Mouse (Mus musculus) R1 (cell line): ENCODE data around the gene Clpp.
A peak's percentile ranks its signal among the peaks of the same experiment; 100 is the strongest.

Experiments
- DNase-seq: peaks from one replicate; pipeline ENCODE4 v3.0.0-alpha.2; 2018; ENCODE audit warnings: low read depth, low spot score

Clpp gene

DNA sequence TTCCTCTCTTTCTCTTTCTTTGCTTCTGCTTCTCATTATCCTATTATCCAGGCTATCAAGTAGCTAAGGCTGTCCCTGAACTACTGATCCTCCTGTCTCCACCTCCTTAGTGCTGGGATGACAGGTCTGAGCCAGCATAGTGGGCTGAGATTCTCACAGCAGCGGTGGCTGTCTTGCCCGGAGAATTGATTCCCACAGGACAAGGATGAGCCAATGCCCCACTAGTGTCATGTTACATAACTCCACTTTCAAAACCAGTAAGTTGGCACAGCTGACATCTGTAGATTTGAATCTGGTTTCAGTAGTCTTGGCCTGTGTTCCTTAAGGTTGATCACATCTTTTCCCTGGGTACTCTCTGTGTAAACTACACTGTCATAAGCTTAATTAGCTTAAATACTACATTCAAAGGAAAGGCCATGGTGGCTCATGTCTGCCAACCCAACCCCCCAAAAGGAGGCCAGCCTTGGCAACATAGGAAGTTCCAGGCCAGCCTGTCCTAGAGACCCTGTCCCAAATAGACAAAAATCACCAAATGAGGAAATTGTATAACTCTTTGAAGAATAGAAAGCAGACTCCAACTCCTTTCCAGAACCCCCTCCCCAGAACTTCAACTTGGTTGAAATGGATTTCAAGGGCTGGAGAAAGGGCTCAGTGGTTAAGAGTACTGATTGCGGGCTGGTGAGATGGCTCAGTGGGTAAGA is 3.9 kb upstream of the Clpp start:
- no peak for DNase-seq

DNA sequence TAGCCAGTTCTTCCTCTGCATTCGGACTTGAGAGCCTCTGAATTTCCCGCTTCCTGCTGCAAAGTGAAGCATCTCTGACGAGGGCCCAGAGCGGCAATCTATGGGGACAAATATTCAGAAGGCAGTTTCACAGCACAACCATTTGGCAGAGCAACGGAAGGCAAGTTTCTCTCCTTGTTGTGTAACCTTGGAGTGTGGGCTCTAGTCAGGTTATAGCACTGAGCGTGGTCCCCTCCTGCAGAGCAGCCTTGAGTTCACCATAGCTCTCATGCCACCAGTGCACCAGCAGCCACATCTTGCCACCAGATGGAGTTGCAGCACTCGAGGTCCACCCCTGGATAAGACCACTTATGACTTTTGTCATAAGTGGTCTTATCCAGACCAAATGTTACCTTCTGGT is 1.7 kb upstream of the Clpp start:
- DNase-seq: no peak

DNA sequence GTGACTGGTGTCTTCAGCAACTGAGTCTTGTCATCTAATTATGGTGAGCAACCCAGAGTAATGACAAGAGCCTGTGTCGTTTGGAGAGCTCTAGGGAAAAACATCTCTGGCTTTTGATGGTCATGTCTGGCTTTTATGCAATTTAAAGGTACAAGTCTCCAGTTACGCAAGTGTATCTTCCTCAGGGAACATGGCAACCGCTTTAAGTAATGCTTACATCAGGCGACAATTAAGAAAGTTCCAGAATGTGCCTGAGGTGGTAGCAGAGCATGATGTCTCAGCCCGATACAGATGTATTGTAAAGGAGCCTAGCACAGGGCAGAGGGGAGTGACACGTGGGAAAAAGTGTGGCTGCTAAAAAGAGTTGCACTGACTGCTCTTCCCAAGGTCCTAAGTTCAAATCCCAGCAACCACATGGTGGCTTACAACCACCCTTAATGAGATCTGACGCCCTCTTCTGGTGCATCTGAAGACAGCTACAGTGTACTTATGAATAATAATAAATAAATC is 1.1 kb upstream of the Clpp start:
- DNase-seq: no peak

DNA sequence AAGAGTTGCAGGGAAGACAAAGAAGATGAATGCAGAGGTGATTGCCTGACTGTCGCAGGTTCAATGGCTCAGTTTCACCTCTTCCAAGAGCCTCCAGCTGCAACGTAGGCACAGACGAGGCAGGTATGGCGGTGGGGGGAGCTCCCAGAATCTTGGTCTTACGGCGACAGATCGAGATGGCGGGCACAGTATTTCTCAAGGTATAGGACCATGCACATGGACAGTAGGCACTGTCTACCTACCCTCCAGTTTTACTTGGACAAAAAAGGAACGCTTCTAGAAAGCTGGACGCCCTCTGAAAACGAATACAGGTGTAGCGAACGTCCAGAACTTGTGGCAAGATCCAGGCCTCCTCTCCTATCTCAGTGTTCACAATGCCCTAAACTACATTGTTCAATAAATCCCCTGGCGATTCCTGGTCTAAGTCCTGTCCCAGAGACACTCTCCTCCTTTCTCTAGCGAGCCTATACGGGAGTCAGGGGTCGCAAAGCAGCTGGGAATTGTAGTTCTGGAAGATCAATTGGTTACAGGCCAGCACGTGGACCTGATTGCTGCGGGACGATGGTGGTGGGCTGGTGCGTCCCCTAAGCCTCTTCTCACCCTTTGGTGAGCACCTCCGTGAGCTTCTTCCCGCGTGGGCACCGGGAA is 514 bp upstream of the Clpp start:
- peak; percentile 96 for DNase-seq

DNA sequence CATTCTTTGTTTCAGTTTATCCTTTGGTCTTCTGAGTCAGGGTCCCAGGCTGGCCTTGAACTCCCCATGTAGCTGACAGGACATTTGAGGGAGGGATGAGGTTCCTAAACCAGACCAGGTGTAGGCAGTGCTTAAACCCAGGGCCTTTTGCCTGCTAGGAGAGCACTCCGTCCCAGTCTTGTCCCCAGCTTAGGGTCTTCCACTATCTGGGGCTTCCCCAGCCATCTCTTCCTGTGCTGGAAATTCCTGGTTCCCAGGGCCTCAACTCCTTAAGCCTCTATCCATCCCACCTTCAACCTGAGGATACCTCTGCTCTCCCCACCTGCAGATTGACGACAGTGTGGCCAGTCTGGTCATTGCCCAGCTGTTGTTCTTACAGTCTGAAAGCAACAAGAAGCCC is 861 bp downstream of the Clpp start:
- no peak for DNase-seq

DNA sequence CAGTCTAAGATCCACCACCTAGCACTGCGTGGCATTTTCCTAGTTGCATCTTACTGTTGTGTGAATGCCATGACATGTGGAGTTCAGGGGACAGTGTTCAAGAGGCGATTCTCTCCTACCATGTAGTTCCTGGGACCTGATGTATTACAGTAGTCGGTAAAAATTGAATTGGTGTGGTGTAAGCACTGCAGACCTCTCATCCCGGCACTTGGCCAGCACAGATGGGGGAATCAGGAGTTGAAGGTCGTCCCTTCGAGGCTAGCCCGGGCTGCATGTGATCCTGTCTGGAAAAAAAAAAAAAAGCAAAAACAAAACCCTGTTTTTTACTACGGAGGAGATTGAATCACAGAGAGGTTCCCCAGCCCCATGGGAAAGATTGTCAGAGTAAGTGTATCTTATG is 4.9 kb downstream of the Clpp start:
- no peak for DNase-seq

DNA sequence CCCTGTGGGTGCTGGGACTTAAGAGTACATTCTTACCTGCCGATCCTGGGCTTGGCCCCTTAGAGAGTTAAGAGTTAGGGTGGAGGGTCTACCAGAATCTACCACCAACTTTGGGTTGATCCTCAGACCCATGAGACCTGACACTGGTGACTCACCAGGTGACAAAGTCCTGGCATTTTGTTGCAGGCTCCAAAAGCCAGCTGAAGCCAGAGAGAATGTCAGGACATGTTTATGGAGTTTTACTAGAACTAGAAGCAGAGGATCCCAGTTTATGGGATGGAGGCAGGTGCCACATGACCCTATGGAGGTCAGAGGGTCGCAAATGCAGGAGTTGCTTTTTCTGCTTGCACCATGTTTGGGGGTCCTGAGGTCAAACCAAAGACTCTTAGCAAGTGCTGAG is 6.4 kb downstream of the Clpp start:
- DNase-seq: no peak

DNA sequence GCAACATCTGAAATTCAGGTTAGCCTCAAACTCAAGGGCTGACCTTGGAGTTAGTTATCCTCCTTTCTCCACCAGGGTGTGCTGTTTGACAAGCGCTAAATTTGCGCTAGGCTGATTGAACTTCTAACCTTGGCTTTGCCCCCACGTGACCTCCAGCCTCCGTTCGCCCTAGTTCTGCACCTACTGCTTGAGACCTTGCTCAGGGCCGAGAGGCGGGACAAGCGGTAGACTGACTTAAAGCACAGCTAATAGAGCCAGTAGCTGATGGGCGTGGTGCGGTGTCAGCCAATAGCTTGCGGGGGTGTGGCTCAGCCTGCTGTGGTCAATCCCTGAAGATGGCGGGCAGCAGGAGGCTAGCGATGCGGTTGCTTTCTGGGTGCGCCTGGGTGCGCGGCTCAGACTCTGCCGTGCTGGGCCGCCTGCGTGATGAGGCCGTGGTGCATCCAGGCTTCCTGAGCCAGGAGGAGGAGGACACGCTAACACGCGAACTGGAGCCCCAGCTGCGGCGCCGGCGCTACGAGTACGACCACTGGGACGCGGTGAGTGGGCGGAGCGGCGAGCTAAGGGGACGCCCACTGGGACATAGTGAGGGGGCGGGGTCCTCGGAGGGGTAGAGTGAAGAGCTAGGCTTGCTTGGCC is 7.0 kb downstream of the Clpp start, which contains the start of gene Alkbh7:
Gene Alkbh7, plus strand, starts transcription at position 311 of the 639 bp plus-strand sequence.
- DNase-seq: peak; percentile 100

DNA sequence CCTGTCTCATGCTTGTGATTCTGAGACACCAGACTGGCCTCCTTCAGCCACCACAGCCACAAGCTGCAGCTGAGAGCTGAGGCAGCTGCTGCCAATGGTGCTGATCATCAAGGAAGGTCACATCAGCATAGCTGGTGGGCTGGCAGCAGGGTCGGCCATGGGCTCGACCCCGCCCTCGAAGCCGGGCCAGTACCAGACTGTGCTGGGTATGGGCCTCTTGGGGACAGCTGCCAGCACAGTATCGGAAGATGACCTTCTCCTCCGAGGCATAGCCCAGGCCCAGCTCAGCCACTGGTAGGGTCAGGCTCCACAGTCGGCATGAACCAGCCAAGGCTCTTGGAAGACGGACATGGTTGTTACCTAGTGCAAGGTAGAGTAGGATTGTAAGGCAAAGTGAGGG is 9.3 kb downstream of the Clpp start:
- no peak for DNase-seq

DNA sequence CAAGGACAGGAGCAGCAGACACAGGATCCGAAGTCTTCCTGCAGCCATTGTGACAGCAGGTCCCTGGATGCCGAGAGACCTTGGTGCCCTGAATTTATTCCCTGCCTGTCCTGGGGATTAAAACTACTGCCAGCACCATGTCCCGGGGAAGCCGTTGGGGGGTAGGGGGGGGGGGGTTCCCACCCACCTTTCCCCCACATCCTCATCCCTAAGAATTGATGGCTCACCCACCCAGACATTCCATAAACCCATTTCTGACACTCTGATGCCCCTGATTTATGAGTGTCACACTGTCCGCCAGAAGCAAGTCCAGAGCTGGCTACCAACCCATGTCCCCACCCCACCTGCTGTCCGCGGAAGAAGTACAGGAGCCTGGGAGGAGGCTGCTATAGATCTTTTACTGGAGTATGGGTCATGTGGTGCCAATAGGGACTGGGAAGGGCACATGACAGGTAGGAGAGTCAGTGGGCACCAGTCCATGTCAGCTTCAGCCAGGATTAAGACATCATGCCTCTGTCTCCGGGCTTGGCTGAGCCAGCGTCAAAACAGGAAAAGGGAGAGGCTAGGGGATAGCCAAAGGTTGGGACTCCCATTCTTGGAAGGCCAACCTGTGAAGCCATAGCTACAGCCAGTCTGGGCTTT is 10.0 kb downstream of the Clpp start, which contains the start of gene Pspn:
Gene Pspn, minus strand, starts transcription at position 51 of the 642 bp plus-strand sequence.
- DNase-seq: no peak

DNA sequence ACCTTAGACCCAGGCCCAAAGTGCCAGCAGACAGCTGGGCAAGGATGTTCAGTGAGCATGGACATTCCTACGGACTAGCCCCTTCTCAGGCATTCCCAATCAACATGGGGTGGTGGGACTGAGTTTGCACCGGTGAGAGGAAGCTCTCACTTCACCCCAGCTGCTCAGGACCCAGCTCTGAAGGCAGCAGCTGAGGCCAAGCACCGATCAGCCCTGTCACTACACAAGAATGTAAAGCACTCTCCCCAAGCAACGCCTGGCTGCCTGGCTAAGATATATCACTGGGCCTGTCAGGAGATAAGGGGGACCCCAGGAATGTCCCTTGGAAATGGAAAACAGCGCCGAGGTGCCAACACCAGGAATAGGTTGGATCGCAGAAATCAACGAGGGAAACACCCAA is 11.1 kb downstream of the Clpp start:
- no peak for DNase-seq

DNA sequence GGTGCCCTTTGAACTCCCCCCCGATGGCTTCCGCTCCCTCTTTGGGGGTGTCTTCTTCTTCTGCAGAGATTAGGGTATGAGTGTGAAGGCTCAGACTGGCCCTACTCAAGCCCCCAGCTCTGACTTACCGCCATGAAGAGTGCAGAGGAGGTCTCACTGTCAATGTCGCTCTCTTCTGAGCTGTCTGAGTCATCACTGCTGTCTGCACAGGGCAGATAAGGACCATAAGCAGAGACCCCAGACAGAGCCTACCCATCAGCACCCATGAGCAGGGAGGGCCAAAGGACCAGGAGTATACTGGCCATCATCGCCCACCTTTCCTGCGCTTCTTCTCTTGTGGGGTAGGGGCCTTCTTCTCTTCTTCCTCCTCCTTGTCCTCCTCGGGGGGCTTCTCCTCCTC is 13.9 kb downstream of the Clpp start:
- DNase-seq: no peak

DNA sequence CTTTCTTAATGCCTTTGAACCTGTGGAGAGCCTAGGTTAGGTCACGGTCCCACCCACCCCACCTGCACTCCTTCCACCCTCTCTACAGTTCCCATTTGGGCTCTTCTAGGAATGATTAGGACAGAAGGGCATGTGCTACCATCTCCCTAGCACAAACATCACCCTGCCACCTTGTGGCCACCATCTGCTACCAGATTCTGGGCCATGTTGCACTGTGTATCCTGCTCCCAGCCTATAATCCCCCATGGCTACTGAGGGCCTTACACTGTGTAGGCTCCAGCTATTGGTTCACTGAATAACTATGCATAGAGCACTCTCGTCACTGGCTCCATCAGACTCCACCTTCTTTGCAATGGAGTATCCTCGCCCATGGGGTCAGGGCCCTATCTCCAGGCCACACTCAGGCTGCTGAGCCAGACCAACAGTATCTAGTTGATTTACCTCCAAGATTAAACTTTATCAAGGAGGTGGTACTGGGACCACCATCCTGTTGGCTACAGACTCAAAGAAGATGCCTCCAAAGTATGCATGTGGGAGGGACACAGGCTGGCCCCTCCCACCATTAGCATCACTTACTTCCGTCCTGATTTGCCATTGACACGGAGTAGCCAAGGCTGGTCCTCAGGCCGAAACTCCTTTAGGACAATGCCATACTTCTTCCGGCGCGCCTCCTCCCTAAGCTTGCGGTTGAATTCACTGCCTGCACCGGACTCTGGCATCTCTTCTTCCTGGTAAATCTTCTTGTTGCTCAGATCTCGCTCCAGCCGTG is 17.2 kb downstream of the Clpp start:
- peak; percentile 80 for DNase-seq

DNA sequence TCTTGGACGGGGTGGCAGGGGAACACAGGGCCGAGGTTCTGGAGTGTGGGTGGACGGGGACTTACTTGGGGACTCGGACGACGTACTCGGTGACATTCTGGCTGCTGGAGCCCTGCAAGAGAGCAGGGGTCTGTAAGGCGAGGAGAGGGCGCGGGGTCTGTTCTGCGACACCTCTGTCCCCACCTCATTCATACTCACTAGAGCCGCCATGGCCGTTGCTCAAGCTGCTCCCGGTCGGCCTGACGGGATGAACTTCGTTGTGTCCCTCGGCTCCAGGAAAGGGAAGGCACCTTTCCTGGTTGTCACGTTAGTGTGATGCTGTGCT is 20.8 kb downstream of the Clpp start:
- no peak for DNase-seq

DNA sequence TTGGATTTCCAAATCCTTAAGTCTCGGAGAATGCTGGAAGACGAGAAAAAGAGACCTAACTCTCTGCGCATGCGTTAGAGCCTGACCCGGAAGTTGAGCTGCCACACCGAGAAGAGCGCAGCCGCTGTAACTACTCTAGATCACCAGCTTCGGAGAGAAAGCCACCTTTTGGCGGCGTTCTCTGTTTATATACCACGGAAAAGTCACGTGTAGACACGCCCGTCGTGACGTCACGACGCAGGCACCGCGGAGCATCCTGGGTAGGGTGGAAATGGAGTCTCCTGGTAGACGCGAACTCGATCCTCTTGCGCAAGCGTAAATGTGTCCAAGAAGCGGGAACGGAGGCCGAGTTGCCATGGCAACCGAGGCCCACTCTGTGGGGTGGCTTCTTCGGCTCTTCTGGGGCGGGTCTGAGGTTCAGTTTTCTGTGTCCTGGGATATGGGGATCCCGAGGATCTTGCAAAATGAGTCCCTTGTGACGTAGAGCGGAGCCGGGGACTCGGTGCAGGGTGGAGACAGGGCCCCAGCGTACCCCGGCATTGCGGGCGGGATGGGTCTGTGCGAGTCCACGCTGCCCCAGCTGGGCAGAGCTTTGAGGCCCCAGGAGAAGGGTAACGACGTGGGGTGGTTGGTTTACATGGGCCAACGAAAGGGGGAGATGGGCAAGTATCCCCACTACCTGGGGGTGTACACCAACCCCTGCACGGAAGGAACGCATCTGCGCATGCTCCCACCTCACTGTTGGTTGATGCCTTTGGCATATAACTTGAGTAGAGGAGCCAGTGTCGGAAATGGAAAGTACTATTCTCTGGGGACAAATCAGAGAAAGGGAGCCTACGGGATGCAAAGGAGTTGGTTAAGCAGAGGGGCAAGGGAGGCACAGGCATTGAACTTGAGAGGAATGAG is 21.4 kb downstream of the Clpp start, which contains the start of the genes Gtf2f1 and Gm17949:
Gene Gtf2f1, minus strand, starts transcription at position 53 of the 906 bp plus-strand sequence.
Gene Gm17949, plus strand, starts transcription at position 234 of the 906 bp plus-strand sequence.
- peak; percentile 99 for DNase-seq

DNA sequence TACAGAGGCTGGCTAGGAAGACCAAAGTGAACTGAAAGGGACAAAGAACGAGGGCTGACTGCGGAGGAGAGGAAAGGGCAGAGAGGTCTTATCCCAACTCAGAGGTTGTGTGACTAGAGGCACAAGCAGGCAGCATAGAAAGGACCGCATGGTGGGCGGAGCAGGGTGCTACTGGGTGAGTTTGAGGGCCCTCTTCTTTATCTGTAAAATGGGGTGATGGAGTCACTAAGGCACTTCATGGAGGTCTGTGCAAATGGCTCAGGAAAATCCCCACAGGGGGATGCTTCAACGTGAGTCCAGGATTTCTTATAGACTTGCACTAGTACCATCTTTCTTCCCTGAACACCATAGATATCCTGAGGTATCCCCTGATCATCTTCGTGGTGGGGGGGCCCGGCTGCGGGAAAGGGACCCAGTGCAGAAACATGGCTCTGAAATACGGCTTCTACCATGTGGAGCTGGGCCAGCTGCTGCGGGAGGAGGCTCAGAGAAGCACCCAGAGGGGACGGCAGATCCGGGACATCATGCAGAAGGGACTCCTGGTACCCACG is 22.2 kb downstream of the Clpp start:
- no peak for DNase-seq

DNA sequence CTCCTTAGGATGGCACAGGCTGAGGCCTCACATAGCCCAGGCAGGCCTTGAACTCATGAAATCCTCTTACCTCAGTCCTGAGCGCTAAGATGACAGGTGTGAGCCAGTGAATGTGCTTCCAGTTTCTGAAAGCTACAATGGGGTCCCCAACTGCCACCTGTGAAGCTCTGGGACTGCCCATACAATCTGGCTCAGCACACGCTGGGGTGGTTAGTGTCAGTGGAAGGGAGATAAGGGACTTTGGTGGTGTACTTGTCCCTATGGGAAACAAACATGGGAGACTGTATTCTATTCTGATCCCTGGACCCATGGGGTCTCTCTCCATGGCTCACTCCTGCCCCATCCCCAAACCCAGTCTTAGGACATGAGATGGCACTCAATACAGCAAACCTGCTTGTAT is 29.6 kb downstream of the Clpp start:
- DNase-seq: no peak

DNA sequence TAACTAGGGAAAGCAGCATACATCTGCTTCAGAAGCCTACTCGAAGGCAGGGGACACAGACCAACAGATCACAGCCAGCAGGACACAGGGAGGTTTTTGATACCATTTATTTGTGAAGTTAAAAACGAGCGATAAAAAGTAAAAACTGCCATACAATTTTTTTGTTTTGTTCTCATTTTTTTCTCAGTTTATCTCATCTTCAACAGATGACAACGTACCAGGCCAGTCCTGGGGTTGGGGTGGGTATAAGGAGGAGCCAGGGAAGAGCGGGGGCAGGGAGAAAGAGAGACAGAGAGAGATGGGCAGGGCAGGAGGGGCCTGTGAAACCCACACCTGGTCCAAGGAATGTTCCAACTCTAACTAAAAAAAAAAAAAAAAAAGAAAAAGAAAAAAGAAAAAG is 30.9 kb downstream of the Clpp start:
- DNase-seq: no peak

DNA sequence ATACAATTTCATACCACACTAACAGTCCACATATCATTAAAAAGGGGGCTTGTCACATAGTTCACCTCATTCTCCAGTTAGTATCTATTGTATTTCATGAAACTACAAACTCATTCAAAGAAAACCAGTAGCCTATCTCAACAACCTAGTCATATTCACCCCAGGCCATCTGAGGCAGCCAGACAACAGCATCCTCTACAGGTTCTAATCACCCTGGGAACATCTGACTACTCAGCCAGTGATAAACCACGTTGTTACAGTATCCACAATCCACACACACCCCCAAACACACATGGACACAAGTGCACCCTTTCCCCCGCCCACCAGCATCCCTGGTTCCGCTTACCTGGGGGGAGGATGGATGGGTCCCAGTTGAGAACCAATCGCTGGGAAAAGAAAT is 37.4 kb downstream of the Clpp start:
- no peak for DNase-seq

DNA sequence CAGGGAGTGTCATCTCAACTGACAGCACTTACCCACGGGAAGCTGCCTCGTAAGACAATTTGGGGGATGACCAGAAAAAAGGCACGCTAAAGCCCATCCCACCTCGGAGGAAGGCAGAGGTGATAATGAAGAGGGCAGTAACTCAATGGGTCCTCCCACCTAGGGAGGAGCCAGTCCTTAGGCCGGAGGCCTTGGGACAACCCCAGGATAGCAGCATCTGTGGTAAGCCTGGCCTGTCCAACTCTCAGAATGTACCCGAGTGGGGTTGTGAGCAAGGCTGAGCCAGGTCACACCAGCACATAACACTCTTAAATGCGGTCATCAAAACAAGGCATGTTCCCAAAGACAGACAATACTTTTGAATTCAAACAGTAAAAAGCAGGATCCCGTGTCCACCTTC is 39.6 kb downstream of the Clpp start:
- peak; percentile 68 for DNase-seq
